Mouse (Mus musculus) CH12.LX (cell line): ENCODE data around the gene Prune2. TPM values are rescaled to one million over a fixed set of nuclear protein-coding genes. Genes with fewer than 3 reads are reported as not detected.

ENCODE experiments used
- DNase-seq: peaks from one replicate; pipeline ENCODE4 v3.0.0-alpha.2; 2013; ENCODE audit errors: extremely low read depth
- H3K27ac ChIP-seq: 2 replicates; pipeline ENCODE4 v1.5.1; 2012; ENCODE audit warnings: low read depth, mild to moderate bottlenecking, control low read depth, moderate library complexity; ENCODE audit not compliant: insufficient read depth
- H3K27me3 ChIP-seq: replicated peaks from 2 replicates; pipeline ENCODE3; 2012; ENCODE audit warnings: inconsistent platforms
- H3K36me3 ChIP-seq, 2 experiments: replicated peaks in 1 of 2; 2 replicates each; pipeline versions ENCODE3 to v1.6.1; 2012; ENCODE audit warnings: inconsistent platforms in 1 of 2, low read length in 1 of 2, mild to moderate bottlenecking in 1 of 2, mixed read lengths in 1 of 2, moderate library complexity in 1 of 2; ENCODE audit not compliant: control insufficient read depth in 1 of 2, insufficient read depth in 1 of 2
- H3K4me1 ChIP-seq, 2 experiments: 2 replicates each; pipeline ENCODE4 v1.6.1; 2012; ENCODE audit warnings: inconsistent platforms in 1 of 2, moderate library complexity in 1 of 2; ENCODE audit not compliant: insufficient read depth in 2 of 2, control insufficient read depth in 1 of 2
- H3K4me2 ChIP-seq: 2 replicates; pipeline ENCODE4 v1.6.1; 2012; ENCODE audit warnings: low read depth, mild to moderate bottlenecking, control low read depth; ENCODE audit not compliant: poor library complexity, insufficient read depth, severe bottlenecking
- H3K4me3 ChIP-seq, 3 experiments: fragments of 150-350 bp in 1 of 3; sonication (generic) in 1 of 3; replicated peaks in 1 of 3; 2 replicates each; pipeline versions ENCODE3 to v1.5.1; 2011 to 2012; ENCODE audit warnings: low read depth in 2 of 3, low read length in 2 of 3, mild to moderate bottlenecking in 2 of 3, moderate library complexity in 2 of 3, control low read depth in 1 of 3, improper control_type of control experiment in 1 of 3, inconsistent platforms in 1 of 3, mixed read lengths in 1 of 3; ENCODE audit not compliant: poor library complexity in 1 of 3
- H3K79me2 ChIP-seq: replicated peaks from 2 replicates; pipeline ENCODE4 v1.6.1; 2012; ENCODE audit warnings: mild to moderate bottlenecking, moderate library complexity; ENCODE audit not compliant: control insufficient read depth, poor library complexity, insufficient read depth, severe bottlenecking; ENCODE audit errors: extremely low read depth
- H3K9ac ChIP-seq: 2 replicates; pipeline ENCODE4 v1.6.1; 2012; ENCODE audit warnings: low read depth, mild to moderate bottlenecking, control low read depth, moderate library complexity; ENCODE audit not compliant: insufficient read depth
- H3K9me3 ChIP-seq: replicated peaks from 2 replicates; pipeline ENCODE3; 2012; ENCODE audit warnings: low read length, inconsistent platforms, mixed read lengths
- BHLHE40 ChIP-seq: IDR thresholded peaks from 2 replicates; pipeline ENCODE4 v1.6.1; 2011; ENCODE audit warnings: mild to moderate bottlenecking, low read depth, low read length, improper control_type of control experiment
- CHD1 ChIP-seq: IDR thresholded peaks from 2 replicates; pipeline ENCODE4 v1.6.1; 2012; ENCODE audit warnings: low read depth, low read length, improper control_type of control experiment, inconsistent platforms
- CHD2 ChIP-seq: IDR thresholded peaks from 2 replicates; pipeline ENCODE4 v1.6.1; 2011; ENCODE audit warnings: low read length, improper control_type of control experiment
- EP300 ChIP-seq: IDR thresholded peaks from 2 replicates; pipeline ENCODE4 v1.6.1; 2011; ENCODE audit warnings: low read length, improper control_type of control experiment
- GABPA ChIP-seq: IDR thresholded peaks from 2 replicates; pipeline ENCODE4 v1.6.1; 2012; ENCODE audit warnings: low read depth, low read length, improper control_type of control experiment, inconsistent platforms; ENCODE audit not compliant: insufficient replicate concordance
- HCFC1 ChIP-seq: IDR thresholded peaks from 2 replicates; pipeline ENCODE4 v1.6.1; 2012; ENCODE audit warnings: low read depth, mild to moderate bottlenecking, inconsistent platforms, low read length, improper control_type of control experiment
- JUN ChIP-seq: IDR thresholded peaks from 2 replicates; pipeline ENCODE4 v1.6.1; 2011; ENCODE audit warnings: low read depth, mild to moderate bottlenecking, low read length, improper control_type of control experiment, moderate library complexity; ENCODE audit not compliant: insufficient read depth
- JUND ChIP-seq: conservative IDR thresholded peaks from 2 replicates; pipeline ENCODE4 v1.6.1; 2011; ENCODE audit warnings: low read depth, low read length, improper control_type of control experiment
- KAT2A ChIP-seq: IDR thresholded peaks from 2 replicates; pipeline ENCODE4 v1.6.1; 2012; ENCODE audit warnings: low read length, improper control_type of control experiment, inconsistent platforms; ENCODE audit not compliant: insufficient replicate concordance
- MAFK ChIP-seq: IDR thresholded peaks from 2 replicates; pipeline ENCODE4 v1.6.1; 2011; ENCODE audit warnings: low read length, improper control_type of control experiment; ENCODE audit not compliant: insufficient replicate concordance
- MAX ChIP-seq: IDR thresholded peaks from 2 replicates; pipeline ENCODE4 v1.6.1; 2011; ENCODE audit warnings: low read length, improper control_type of control experiment
- MAZ ChIP-seq: IDR thresholded peaks from 2 replicates; pipeline ENCODE4 v1.6.1; 2012; ENCODE audit warnings: low read depth, mild to moderate bottlenecking, inconsistent platforms, low read length, improper control_type of control experiment, moderate library complexity
- MEF2A ChIP-seq: IDR thresholded peaks from 2 replicates; pipeline ENCODE4 v1.6.1; 2014; ENCODE audit warnings: low read depth, mild to moderate bottlenecking, inconsistent platforms, low read length, improper control_type of control experiment, borderline replicate concordance
- MXI1 ChIP-seq: IDR thresholded peaks from 2 replicates; pipeline ENCODE4 v1.6.1; 2011; ENCODE audit warnings: mild to moderate bottlenecking, low read depth, low read length, improper control_type of control experiment
- MYC ChIP-seq: IDR thresholded peaks from 2 replicates; pipeline ENCODE4 v1.6.1; 2011; ENCODE audit warnings: low read depth, mild to moderate bottlenecking, improper control_type of control experiment, low read length
- NRF1 ChIP-seq: IDR thresholded peaks from 2 replicates; pipeline ENCODE4 v1.6.1; 2014; ENCODE audit warnings: low read depth, mild to moderate bottlenecking, inconsistent platforms, low read length, improper control_type of control experiment, moderate library complexity
- POLR2AphosphoS2 ChIP-seq: IDR thresholded peaks from 2 replicates; pipeline ENCODE4 v1.6.1; 2011; ENCODE audit warnings: low read depth, low read length, improper control_type of control experiment
- RAD21 ChIP-seq: IDR thresholded peaks from 2 replicates; pipeline ENCODE4 v1.6.1; 2011; ENCODE audit warnings: low read depth, mild to moderate bottlenecking, low read length, improper control_type of control experiment, moderate library complexity
- SIN3A ChIP-seq: IDR thresholded peaks from 2 replicates; pipeline ENCODE4 v1.6.1; 2012; ENCODE audit warnings: low read length, improper control_type of control experiment, inconsistent platforms
- SMC3 ChIP-seq: IDR thresholded peaks from 2 replicates; pipeline ENCODE4 v1.6.1; 2011; ENCODE audit warnings: low read depth, low read length, improper control_type of control experiment
- TBP ChIP-seq: conservative IDR thresholded peaks from 2 replicates; pipeline ENCODE4 v1.6.1; 2011; ENCODE audit warnings: low read depth, low read length, improper control_type of control experiment
- UBTF ChIP-seq: IDR thresholded peaks from 2 replicates; pipeline ENCODE4 v1.6.1; 2012; ENCODE audit warnings: low read depth, mild to moderate bottlenecking, inconsistent platforms, low read length, improper control_type of control experiment, moderate library complexity
- USF2 ChIP-seq: conservative IDR thresholded peaks from 2 replicates; pipeline ENCODE4 v1.6.1; 2011; ENCODE audit warnings: low read depth, low read length, improper control_type of control experiment
- ZC3H11A ChIP-seq: IDR thresholded peaks from 2 replicates; pipeline ENCODE4 v1.6.1; 2012; ENCODE audit warnings: low read depth, mild to moderate bottlenecking, inconsistent platforms, low read length, improper control_type of control experiment
- ZMIZ1 ChIP-seq: IDR thresholded peaks from 2 replicates; pipeline ENCODE4 v1.6.1; 2012; ENCODE audit warnings: low read depth, mild to moderate bottlenecking, inconsistent platforms, low read length, improper control_type of control experiment
- ZNF384 ChIP-seq: IDR thresholded peaks from 2 replicates; pipeline ENCODE4 v1.6.1; 2012; ENCODE audit warnings: low read depth, low read length, improper control_type of control experiment, inconsistent platforms
- dilution Hi-C: fragments of 300-500 bp; cut with MboI; formaldehyde crosslinking; loops from 2 replicates; pipeline ENCODE4 v1.14.3; 2020; ENCODE audit warnings: low sequenced_read_pairs; ENCODE audit not compliant: extremely low pct_unique_long_range_greater_than_20kb, extremely low pct_ligation_motif_present
- in situ Hi-C: fragments of 300-500 bp; cut with MboI; formaldehyde crosslinking; loops from 3 replicates; pipeline ENCODE4 v1.14.3; 2019; ENCODE audit warnings: low sequenced_read_pairs, low pct_ligation_motif_present, low pct_unique_long_range_greater_than_20kb, mixed read lengths
- polyA plus RNA-seq: library from polyadenylated mRNA; unstranded; fragments of >175 nt; gene quantifications from 2 replicates; pipeline ENCODE4 v1.2.1, GENCODE M21; 2012; ENCODE audit warnings: low read depth; ENCODE audit not compliant: insufficient read length
- total RNA-seq, 2 experiments: library from RNA; depleted of rRNA; stranded (reverse); fragments of 300-350 nt in 1 of 2; fragments of >200 nt in 1 of 2; gene quantifications; 2 replicates each; pipeline ENCODE4 v1.2.3; 2012 to 2014

Gene Prune2
- total and polyA plus RNA-seq, 3 experiments: 0.04 to 1.7 (median 0.21) TPM

DNA sequence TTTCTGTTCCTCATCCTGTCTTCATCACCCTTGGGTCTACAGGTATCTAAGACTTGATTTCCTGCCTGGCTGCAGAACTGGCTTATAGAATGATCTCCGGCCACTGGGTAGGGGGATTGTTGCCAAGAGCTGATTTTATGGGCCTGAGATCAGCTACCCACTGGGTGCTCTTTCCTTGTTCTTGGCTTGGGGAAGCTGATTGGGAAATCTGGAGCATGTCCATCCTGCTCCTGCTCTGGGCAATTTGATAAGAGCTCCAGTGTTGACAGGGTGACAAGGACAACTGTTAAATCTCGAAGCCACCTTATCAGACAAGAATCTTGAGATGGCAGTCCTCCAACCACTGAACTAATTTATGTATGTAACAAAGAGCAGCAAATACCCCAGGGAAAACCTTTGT is 203.8 kb downstream of the Prune2 start:
- Histone ChIP-seq H3K36me3 (no peaks in the 10 kb centered on the region), H3K4me1 (peaks cover 3 to 8% of the 10 kb centered on the region in 2 experiments; a peak in 3 of 4 replicates), H3K27me3 (no peaks in the 10 kb centered on the region), H3K9ac (no peak overlapping the region), H3K9me3 (no peaks in the 10 kb centered on the region), H3K79me2 (no peaks in the 10 kb centered on the region), H3K27ac (no peak overlapping the region), H3K4me2 (no peak overlapping the region), H3K4me3 (no peak overlapping the region)
- in situ Hi-C loops (loop anchor here (5.0 to 10.0 kb wide), 2 partner anchors 55 to 103 kb away; no protein-coding TSS in a partner anchor), dilution Hi-C loops (no loop called here)
- TF ChIP-seq UBTF (no peak), MAFK (no peak), CHD1 (no peak), SMC3 (no peak), CHD2 (no peak), KAT2A (no peak), MAZ (no peak)
- no peak for DNase-seq

DNA sequence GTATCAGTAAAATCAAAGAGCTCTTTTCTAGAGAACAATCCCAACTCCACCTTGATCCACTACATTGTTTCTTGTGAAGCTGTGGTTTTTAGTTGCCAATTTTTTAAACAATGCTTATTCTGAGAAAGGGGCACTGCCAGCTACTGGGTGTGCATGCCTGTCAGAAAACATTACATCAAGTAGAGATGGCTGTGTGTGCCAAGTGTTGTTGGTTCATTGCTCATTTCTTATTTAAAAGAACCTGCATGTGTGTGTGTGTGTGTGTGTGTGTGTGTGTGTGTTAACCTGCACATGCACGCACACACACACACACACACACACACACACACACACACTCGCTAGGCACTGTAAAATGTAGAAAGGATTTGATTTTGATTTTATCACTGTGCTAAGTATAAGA is 204.3 kb downstream of the Prune2 start:
- H3K4me1 ChIP-seq: peaks cover 3 to 8% of the 10 kb centered on the region in 2 experiments; a peak in 3 of 4 replicates
- no peaks in the 10 kb centered on the region for H3K9me3 ChIP-seq
- DNase-seq: no peak
- dilution Hi-C loops: no loop called here
- in situ Hi-C loops: loop anchor here (5.0 to 10.0 kb wide), 2 partner anchors 55 to 102 kb away; no protein-coding TSS in a partner anchor
- no peak overlapping the region for H3K9ac ChIP-seq
- H3K27ac ChIP-seq: no peak overlapping the region
- H3K4me3 ChIP-seq: no peak overlapping the region
- H3K79me2 ChIP-seq: no peaks in the 10 kb centered on the region
- no peak overlapping the region for H3K4me2 ChIP-seq
- TF ChIP-seq MXI1 (no peak), MAX (no peak), USF2 (no peak), ZMIZ1 (no peak), ZC3H11A (no peak), GABPA (no peak), SMC3 (no peak), NRF1 (no peak)
- no peaks in the 10 kb centered on the region for H3K27me3 ChIP-seq
- no peaks in the 10 kb centered on the region for H3K36me3 ChIP-seq

DNA sequence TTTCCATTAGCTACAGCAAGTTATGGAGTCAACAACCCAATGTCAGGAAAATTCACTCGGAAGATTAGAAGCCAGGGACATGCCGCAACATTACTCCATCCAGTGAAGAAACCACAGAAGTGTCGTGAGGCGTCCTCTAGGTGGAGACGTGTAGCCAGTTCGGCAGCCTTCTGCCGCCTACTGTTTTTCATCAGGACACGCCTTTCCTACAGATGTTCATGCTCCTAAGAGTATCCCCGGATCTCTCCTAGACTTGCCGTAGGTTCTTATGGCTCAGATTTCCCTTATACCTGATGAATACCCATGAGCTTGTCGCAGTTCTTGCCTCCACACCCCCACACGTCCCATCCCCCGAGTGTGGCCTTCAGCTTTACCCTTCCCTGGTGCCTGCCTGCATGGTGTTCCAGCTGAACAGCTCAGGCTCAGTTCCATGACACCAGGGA is 207.6 kb downstream of the Prune2 start:
- H3K4me2 ChIP-seq: peak overlapping the region; percentile 35
- peaks cover 9 to 18% of the 10 kb centered on the region in 2 experiments for H3K4me1 ChIP-seq
- peak overlapping the region; percentile 1; the same call in 1 of the 2 replicates for H3K9ac ChIP-seq
- H3K27me3 ChIP-seq: no peaks in the 10 kb centered on the region
- DNase-seq: peak; percentile 78
- peak overlapping the region in 2 of 3 experiments; percentile 22 to 44 for H3K4me3 ChIP-seq
- no peaks in the 10 kb centered on the region for H3K9me3 ChIP-seq
- H3K79me2 ChIP-seq: no peaks in the 10 kb centered on the region
- in situ Hi-C loops: loop anchor here (5.0 to 10.0 kb wide), 2 partner anchors 51 to 99 kb away; no protein-coding TSS in a partner anchor
- H3K36me3 ChIP-seq: no peaks in the 10 kb centered on the region
- dilution Hi-C loops: no loop called here
- H3K27ac ChIP-seq: no peak overlapping the region
- TF ChIP-seq RAD21: peak; percentile 95
- no peak for TF ChIP-seq SIN3A
- no peak for TF ChIP-seq MAX
- TF ChIP-seq EP300: no peak
- TF ChIP-seq JUN: no peak
- no peak for TF ChIP-seq ZNF384
- peak; percentile 69 for TF ChIP-seq ZC3H11A
- TF ChIP-seq BHLHE40: peak; percentile 9; the same call in 1 of the 2 replicates
- no peak for TF ChIP-seq MXI1
- no peak for TF ChIP-seq MEF2A
- TF ChIP-seq TBP: no peak
- TF ChIP-seq USF2: no peak
- 0 out of 2 replicates have a peak, but pooled peaks have one; percentile 29 for TF ChIP-seq MYC
- TF ChIP-seq JUND: no peak
- TF ChIP-seq HCFC1: no peak
- no peak for TF ChIP-seq POLR2AphosphoS2
